Mouse (Mus musculus) frontal cortex, adult 2 months (tissue): Measurements from ENCODE around the gene Grin2b. TPM values are rescaled to one million over a fixed set of nuclear protein-coding genes. Genes with fewer than 3 reads are reported as not detected.
A peak's percentile ranks its signal among the peaks of the same experiment; 100 is the strongest.
"Not testable (repeated sequence)": the region's sequence is repeated elsewhere in the genome, so short reads cannot be mapped to it uniquely, and the experiment has no call there.

ENCODE experiments used
- DNase-seq, 2 experiments: peaks; one replicate each; pipeline ENCODE4 v3.0.0; 2022; ENCODE audit warnings: low spot score in 1 of 2; ENCODE audit errors: extremely low spot score in 1 of 2
- polyA plus RNA-seq: library from polyadenylated mRNA; depleted of rRNA; stranded (reverse); fragments of >200 nt; gene quantifications from 2 replicates; pipeline ENCODE4 v1.2.3, GENCODE M21; 2012

Grin2b gene
- polyA plus RNA-seq, 1 experiment = 44.3 TPM

- DNase-seq = no peak
These were observed 346.0 kb downstream of the Grin2b start for GRCm38 (mm10) chr6:135827317-135827716.

GRCm38 (mm10) chr6:135826776-135827175, 346.5 kb downstream of the Grin2b start:
- not testable (repeated sequence) for DNase-seq

GRCm38 (mm10) chr6:135817391-135817790, 355.9 kb downstream of the Grin2b start:
- no peak for DNase-seq

DNA sequence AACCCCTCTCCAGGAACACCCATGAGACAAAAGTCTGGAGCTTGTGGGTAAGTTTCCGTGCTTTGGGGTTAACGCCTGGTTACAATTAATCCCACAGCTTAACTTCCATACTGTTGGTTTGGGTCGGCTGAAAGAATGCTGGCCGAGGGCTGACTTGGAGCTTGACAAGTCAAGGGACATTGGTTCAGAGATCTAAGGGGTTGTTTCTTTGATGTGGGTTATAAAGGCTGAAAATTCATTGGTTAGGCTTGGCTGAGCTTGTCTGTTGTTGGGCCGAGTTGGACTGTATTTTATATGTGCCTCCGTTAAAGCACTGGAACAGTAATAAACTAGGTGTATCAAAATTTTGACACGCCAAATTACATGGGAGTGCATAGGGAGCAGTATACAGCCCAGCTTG, 359.6 kb downstream of the Grin2b start:
- DNase-seq = no peak

- DNase-seq = no peak
These were observed 367.9 kb downstream of the Grin2b start for GRCm38 (mm10) chr6:135805436-135805835.

GRCm38 (mm10) chr6:135799949-135800348, 373.4 kb downstream of the Grin2b start:
- DNase-seq = peak in 1 of 2 experiments; percentile 62

DNA sequence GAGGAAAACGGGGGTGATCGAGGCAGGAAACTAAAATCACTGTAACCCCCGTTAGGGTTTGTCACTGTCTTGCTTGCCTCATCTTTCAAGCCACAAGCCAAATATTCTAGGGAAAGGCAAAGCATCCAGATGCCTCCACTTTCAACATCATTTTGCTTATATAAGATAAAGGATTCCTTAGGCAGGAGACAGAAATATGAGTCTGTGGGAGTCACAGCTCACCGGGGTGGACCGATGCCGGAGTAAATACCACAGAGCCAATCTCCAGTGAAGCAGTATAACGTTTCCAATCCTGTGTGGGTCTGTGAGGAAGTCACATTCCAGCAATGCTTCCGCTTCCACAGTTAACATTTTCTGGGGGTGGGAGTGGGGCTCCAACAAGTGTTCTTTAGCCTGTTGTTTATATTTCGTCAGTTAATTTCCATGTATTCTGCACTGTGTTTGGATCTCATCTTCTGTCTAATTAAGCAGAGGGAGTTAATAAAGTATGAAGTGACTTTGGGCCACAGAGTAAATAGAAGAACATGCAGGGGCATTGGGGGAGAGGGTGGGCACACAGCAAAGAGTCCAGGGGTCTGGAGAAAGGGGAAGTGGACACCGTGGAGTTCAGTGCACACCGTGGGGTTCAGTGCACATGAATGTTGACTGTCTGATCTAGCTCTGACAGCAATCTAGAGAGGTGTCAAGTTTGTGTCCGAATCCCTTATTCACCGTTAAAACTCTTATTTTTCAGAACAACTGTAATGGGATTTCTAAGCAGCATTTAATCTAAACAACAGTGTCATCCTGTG, 374.9 kb downstream of the Grin2b start:
- DNase-seq = peak in 1 of 2 experiments; percentile 63

DNA sequence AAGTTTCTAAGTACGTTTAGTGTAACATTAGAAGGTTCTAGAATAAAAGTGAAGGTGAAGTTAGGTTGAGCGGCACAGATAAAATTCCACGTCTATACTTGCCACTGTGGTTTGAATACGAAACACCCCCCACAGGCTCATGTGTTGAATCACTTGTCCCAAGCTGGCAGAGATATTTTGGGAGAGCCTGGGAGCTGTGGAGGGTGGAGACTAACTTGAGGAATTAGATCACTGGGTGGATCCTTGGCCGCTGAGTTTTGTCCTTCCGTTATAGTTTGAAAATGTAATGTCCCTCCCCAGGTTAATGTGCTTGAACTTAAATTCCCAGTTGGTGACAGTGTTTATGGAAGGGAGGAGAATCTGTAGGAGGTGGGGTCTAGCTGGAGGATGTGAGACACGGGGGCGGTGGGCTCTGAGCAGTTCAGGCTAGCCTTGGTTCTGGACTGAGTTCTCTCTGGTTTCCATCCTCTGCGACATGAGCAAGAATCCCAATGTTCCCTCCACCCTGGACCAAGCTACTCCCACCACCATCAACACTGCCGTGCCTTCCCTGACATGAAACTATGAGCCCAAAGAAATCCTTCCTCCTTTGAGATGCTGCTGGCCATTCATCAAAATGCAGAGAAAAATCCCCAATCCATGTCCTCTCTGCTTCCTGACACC, 375.8 kb downstream of the Grin2b start:
- DNase-seq = peak in 1 of 2 experiments; percentile 78

DNA sequence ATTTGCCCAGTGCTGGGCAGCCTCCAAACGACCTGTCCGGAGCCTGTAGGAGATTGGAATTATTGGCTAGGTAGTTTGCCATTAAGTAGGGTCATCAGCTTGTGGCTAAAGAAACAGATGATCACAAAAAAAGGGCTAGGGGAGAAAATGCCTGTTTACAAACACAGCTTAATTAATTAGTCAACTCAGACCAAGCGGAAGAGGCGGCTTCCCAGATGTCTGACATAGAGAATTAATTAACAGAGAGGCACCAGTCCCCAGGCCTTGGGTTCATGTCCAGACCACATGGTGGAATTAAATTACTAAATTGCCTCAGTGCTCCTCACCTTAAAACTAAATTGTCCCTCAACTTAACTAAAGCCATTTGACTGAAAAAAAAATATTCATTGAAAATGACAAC, 376.4 kb downstream of the Grin2b start:
- DNase-seq = no peak

- no peak for DNase-seq
These were observed 381.9 kb downstream of the Grin2b start for GRCm38 (mm10) chr6:135791412-135791811.

GRCm38 (mm10) chr6:135789603-135790170, 383.6 kb downstream of the Grin2b start:
- DNase-seq = no peak

DNA sequence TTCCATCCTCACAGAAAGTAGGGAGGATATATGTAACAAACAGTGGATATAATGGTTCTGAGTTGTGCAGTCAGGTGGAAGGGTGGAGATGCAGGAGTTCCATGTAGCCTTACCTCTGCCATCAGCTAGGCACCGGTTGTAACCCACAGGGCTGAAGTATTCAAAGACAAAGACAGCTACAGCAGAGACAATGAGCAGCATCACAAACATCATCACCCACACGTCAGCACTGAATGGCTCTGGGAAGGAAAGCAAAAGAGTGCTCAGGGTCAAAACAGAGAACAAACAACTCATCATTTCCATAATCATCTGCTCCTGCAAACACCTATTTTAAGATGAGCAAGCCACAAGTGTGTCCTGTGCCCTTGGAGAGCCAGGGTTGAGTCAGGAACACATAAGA, 398.6 kb downstream of the Grin2b start:
- no peak for DNase-seq

- DNase-seq = peak in 1 of 2 experiments; percentile 34
These were observed 405.7 kb downstream of the Grin2b start for GRCm38 (mm10) chr6:135767572-135767971.

- DNase-seq = no peak
These were observed 414.6 kb downstream of the Grin2b start for GRCm38 (mm10) chr6:135758735-135759134.

DNA sequence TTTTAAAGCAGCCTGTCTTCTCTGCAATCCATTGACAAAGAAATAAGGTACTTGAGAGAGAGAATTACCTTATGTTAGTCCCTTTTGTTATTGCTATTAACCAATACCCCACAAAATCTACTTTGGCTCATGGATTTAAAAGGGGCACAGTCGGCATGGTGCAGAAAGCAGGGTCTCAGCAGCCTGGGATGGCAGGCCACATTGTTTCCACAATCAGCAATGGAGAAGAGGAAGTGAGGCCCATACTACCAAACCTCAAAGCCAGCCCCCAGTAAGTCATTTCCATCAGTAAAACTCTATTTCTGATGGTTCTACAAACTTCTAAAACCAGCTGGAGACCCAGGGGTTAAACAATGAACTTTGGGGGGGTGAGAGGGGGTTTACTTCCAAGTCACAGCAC, 417.2 kb downstream of the Grin2b start:
- DNase-seq = no peak

DNA sequence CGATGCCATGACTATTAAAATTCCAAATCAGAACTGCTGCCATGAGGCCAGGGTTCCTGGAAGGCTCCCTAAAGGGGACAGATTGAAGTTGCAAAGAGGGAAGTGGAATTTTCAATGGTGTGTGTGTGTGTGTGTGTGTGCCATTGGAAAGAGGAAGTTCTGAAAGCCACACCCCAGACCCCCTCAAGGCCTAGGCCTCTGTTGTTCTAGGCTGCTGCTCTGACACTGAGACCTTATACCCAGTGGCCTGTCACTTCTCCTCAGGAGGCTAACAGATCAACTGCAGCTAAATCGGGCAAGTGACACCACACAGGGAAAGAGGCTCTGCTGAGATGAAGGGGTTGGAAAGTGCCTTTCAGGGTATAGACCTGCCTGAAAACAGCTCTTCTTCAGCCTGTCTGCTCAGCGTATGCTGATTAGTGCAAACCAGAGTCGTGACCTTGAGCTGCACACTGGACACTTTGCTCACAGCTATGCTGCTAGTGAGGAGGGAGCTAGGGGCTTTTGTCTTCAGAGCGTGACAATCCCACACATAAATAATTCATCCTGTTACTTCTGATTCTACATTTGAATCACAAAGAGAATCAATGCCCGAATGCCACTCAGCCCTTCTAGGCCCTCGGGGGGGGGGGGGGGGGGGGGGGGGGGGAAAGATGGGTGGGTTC, 424.8 kb downstream of the Grin2b start:
- DNase-seq = no peak

- no peak for DNase-seq
These were observed 427.7 kb downstream of the Grin2b start for GRCm38 (mm10) chr6:135745606-135746005.

GRCm38 (mm10) chr6:135734227-135734732, 439.0 kb downstream of the Grin2b start:
- DNase-seq = no peak

- DNase-seq = no peak
These were observed 446.2 kb downstream of the Grin2b start for GRCm38 (mm10) chr6:135727106-135727505.

- DNase-seq = no peak
These were observed 451.6 kb downstream of the Grin2b start for GRCm38 (mm10) chr6:135721706-135722105.

DNA sequence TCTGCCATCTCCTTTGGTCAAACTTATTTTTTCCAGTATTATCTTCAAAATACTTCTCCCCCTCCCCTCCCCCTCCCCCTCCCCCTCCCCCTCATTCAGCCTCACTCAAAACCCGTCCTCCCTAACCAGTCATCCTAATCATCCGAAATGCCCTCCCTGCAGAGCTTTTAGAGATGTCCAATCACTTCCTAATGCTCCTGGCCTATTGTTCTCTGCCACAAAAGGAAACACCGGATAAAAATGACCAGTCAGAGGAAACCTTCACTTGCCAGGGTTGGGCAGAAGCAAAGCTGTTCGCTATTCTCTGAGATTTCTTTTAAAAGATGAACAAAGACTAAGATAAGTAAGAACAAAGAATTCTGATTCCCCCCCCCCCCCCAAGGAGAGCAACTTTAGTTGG, 458.4 kb downstream of the Grin2b start:
- DNase-seq = no peak
